Mouse (Mus musculus): ENCODE measurements around the gene Dynlt1a. TPM values are rescaled to one million over a fixed set of nuclear protein-coding genes. Genes with fewer than 3 reads are reported as not detected.

Gene Dynlt1a
- polyA plus RNA-seq, 2 experiments, result 14.8 to 15.7 TPM

Other genes starting within 250 kb of the Dynlt1a start
- gene Serac1, start 237.8 kb downstream of the Dynlt1a start, polyA plus RNA-seq (2012; rRNA removed), result 12.1 and 12.4 TPM in 2 replicates
- 5.0 and 6.1 TPM in 2 replicates for gene Serac1, start 237.8 kb downstream of the Dynlt1a start, polyA plus RNA-seq (2014; fragmentation: Nextera tagmentation; extraction: Ambion mirVana)
- 51.6 and 73.0 TPM in 2 replicates for gene Gtf2h5, start 237.7 kb downstream of the Dynlt1a start, polyA plus RNA-seq (2012; rRNA removed)
- gene Gtf2h5, start 237.7 kb downstream of the Dynlt1a start, polyA plus RNA-seq (2014; fragmentation: Nextera tagmentation; extraction: Ambion mirVana), result 161 and 176 TPM in 2 replicates
- gene Tulp4, start 211.1 kb downstream of the Dynlt1a start, polyA plus RNA-seq (2012; rRNA removed), result 55.0 and 66.1 TPM in 2 replicates
- 92.0 and 96.8 TPM in 2 replicates for gene Tulp4, start 211.1 kb downstream of the Dynlt1a start, polyA plus RNA-seq (2014; fragmentation: Nextera tagmentation; extraction: Ambion mirVana)
- gene Tmem181a, start 60.6 kb downstream of the Dynlt1a start, polyA plus RNA-seq (2012; rRNA removed), result 23.9 and 24.2 TPM in 2 replicates
- gene Tmem181a, start 60.6 kb downstream of the Dynlt1a start, polyA plus RNA-seq (2014; fragmentation: Nextera tagmentation; extraction: Ambion mirVana), result 21.1 and 24.2 TPM in 2 replicates
- 399 and 408 TPM in 2 replicates for gene Dynlt1b, start 112.6 kb upstream of the Dynlt1a start, polyA plus RNA-seq (2012; rRNA removed)
- gene Dynlt1b, start 112.6 kb upstream of the Dynlt1a start, polyA plus RNA-seq (2014; fragmentation: Nextera tagmentation; extraction: Ambion mirVana), result 513 and 517 TPM in 2 replicates